Mouse (Mus musculus): ENCODE data around the gene Trpm3. TPM values are rescaled to one million over a fixed set of nuclear protein-coding genes. Genes with fewer than 3 reads are reported as not detected.

Gene Trpm3
- polyA plus RNA-seq, 1 experiment from 2014 or later, result 1.8 TPM

DNA sequence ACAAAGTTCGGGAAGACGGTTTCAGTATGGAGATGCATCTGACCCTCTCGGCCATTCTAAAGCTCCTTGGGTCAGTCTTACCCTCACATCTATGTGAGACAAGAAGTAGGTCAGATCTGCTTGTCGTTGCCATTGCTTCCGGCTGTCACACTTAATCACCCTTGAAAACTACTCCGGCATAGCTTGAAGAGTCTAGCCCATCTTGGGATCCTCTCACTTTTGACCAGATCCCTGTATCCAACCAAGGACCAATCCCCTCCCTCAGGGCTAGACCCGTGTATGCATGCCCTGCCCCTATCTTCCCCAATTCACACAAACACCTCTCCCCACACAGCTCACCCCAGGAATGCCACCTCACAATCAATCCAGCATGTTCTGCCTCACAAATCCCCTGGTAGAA lies 867.0 kb downstream of the Trpm3 start:
- H3K4me3 ChIP-seq (ENCODE audit: low read depth, low read length), result no peak overlapping the region
- no peaks in the 10 kb centered on the region for H3K4me1 ChIP-seq (ENCODE audit: control insufficient read depth, insufficient read depth, low read length)
- no peaks in the 10 kb centered on the region for H3K27me3 ChIP-seq (ENCODE audit: control insufficient read depth, insufficient read depth, low read length)
- ATAC-seq (replicated peaks; ENCODE audit: insufficient number of reproducible peaks, low FRiP score, low TSS enrichment), result no peak
- 81% methylated on average over 7 of the region's 7 CpGs for WGBS (ENCODE audit: insufficient replicate concordance)
- H3K4me2 ChIP-seq, result no peak overlapping the region
- no peaks in the 10 kb centered on the region for H3K36me3 ChIP-seq (ENCODE audit: control insufficient read depth, insufficient read depth, low read length)
- no peak overlapping the region for H3K9ac ChIP-seq (ENCODE audit: low read depth, low read length)
- no peak overlapping the region for H3K27ac ChIP-seq (ENCODE audit: low read depth, low read length)
- no peaks in the 10 kb centered on the region for H3K9me3 ChIP-seq (replicated peaks; ENCODE audit: control insufficient read depth, low read length)

DNA sequence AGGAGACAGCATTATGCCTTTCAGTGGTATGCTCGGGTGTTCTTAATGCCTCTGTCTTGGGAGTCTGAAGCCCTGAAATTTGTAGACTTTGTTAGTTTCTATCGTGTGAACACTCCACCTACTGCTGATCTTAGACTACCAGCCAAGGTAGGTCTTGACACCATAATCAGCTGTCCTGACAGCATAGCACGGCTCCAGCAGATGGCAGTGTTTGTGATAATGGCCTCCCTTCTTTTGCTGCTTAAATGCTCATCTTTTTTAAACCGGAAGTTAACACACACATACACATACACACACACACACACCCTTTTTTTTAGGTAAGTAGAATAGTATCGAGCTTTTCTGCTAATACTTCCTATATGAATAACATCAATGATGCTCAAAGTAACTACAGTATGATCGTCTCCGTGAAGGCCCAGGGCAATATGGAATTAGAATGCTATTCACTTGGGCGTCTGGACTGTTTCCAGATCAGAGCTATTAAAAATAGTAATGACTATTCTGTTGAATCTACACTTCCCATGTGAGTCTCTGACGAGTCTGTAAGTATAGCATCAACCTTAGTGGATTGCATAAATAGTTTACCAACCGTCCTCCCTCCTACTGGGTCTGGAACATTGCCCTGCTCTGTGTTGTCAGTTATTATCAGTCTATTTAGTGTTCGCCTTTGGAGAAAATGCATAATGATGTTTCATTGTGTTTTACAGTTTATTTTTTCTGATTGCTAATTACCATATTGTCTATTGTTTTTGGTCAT lies 867.8 kb downstream of the Trpm3 start:
- no peaks in the 10 kb centered on the region for H3K27me3 ChIP-seq (ENCODE audit: control insufficient read depth, insufficient read depth, low read length)

DNA sequence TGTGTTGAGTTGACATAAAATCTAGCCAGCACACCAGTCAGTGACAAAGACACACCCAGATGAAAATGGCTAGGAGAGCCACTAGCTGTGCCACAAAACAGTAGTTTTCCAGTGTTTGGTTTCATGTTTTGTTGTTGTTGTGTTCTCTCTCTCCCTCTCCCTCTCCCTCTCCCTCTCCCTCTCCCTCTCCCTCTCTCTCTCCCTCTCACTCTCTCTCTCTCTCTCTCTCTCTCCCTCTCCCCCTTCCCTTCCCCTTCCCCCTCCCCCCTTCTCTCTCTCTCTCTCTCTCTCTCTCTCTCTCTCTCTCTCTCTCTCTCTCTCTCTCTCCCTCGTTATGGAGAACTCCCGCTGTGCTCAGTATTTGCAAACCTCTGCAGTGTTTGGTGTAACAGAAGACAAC lies 874.8 kb downstream of the Trpm3 start:
- Histone ChIP-seq H3K36me3 (ENCODE audit: control insufficient read depth, insufficient read depth, low read length) (no peaks in the 10 kb centered on the region), H3K27me3 (ENCODE audit: control insufficient read depth, insufficient read depth, low read length) (no peaks in the 10 kb centered on the region), H3K9me3 (replicated peaks; ENCODE audit: control insufficient read depth, low read length) (no peaks in the 10 kb centered on the region), H3K4me3 (ENCODE audit: low read depth, low read length) (no peak overlapping the region), H3K9ac (ENCODE audit: low read depth, low read length) (no peak overlapping the region), H3K27ac (ENCODE audit: low read depth, low read length) (no peak overlapping the region), H3K4me2 (no peak overlapping the region), H3K4me1 (ENCODE audit: control insufficient read depth, insufficient read depth, low read length) (no peaks in the 10 kb centered on the region)
- WGBS (ENCODE audit: insufficient replicate concordance), result no CpG with 5 or more reads among the region's 2 CpGs
- no peak for ATAC-seq (replicated peaks; ENCODE audit: insufficient number of reproducible peaks, low FRiP score, low TSS enrichment)

More for the DNA sequence above, 867.8 kb downstream of the Trpm3 start:
- Histone ChIP-seq H3K27ac (ENCODE audit: low read depth, low read length) (no peak overlapping the region), H3K9me3 (replicated peaks; ENCODE audit: control insufficient read depth, low read length) (no peaks in the 10 kb centered on the region), H3K4me1 (ENCODE audit: control insufficient read depth, insufficient read depth, low read length) (no peaks in the 10 kb centered on the region), H3K4me2 (no peak overlapping the region), H3K9ac (ENCODE audit: low read depth, low read length) (no peak overlapping the region), H3K36me3 (ENCODE audit: control insufficient read depth, insufficient read depth, low read length) (no peaks in the 10 kb centered on the region), H3K4me3 (ENCODE audit: low read depth, low read length) (no peak overlapping the region)
- 68% methylated on average over 11 of the region's 11 CpGs for WGBS (ENCODE audit: insufficient replicate concordance)
- no peak for ATAC-seq (replicated peaks; ENCODE audit: insufficient number of reproducible peaks, low FRiP score, low TSS enrichment)

DNA sequence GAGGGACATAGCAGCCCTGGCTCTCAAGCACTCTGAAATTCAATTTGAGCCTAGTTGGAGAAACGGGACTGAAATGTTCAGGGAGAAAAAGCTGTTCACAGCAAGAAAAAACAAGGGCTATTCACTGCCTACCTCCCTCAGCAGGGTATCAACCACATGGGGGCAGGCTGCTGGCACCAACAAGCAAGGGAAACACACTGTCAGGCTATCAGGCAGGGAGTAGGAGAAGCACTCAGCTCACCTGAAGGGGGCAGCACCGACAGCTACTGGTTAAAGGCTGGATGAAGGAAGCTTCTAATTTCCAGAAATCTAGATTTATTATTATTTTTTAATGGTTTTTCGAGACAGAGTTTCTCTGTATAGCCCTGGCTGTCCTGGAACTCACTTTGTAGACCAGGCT lies 876.7 kb downstream of the Trpm3 start:
- no peak overlapping the region for H3K4me3 ChIP-seq (ENCODE audit: low read depth, low read length)
- no peak overlapping the region for H3K27ac ChIP-seq (ENCODE audit: low read depth, low read length)
- H3K4me1 ChIP-seq (ENCODE audit: control insufficient read depth, insufficient read depth, low read length), result no peaks in the 10 kb centered on the region
- no peaks in the 10 kb centered on the region for H3K27me3 ChIP-seq (ENCODE audit: control insufficient read depth, insufficient read depth, low read length)
- H3K4me2 ChIP-seq, result no peak overlapping the region
- no peak for ATAC-seq (replicated peaks; ENCODE audit: insufficient number of reproducible peaks, low FRiP score, low TSS enrichment)
- no peaks in the 10 kb centered on the region for H3K36me3 ChIP-seq (ENCODE audit: control insufficient read depth, insufficient read depth, low read length)
- H3K9ac ChIP-seq (ENCODE audit: low read depth, low read length), result no peak overlapping the region
- no peaks in the 10 kb centered on the region for H3K9me3 ChIP-seq (replicated peaks; ENCODE audit: control insufficient read depth, low read length)
- WGBS (ENCODE audit: insufficient replicate concordance), result 55% methylated on average over 3 of the region's 3 CpGs

DNA sequence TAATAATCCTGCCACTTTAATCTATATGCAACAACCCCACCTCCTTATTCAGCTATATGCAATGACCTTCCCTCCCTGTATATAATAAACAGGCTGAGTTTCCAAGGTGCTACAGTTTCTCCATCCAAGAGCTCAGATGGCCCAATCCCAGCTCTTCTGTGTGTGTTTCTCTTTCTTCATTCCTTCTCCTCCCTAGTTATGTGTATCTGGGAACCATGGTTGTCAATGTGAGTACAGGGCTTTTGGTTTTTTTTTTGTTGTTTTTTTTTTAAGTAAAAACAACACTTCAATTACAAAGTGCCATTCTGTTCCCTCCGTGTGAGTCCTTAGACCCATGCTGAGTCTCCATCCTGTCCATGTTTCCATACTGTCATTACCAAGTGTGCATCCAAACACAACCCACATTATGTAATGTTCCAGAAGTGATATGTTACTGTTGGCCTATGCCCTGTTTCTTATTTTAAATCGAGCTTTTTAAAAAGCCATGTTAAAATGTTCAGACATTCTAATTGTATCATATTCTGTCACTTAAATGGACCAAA lies 879.4 kb downstream of the Trpm3 start:
- Histone ChIP-seq H3K36me3 (ENCODE audit: control insufficient read depth, insufficient read depth, low read length) (no peaks in the 10 kb centered on the region), H3K9ac (ENCODE audit: low read depth, low read length) (no peak overlapping the region), H3K4me1 (ENCODE audit: control insufficient read depth, insufficient read depth, low read length) (no peaks in the 10 kb centered on the region), H3K4me3 (ENCODE audit: low read depth, low read length) (no peak overlapping the region), H3K27ac (ENCODE audit: low read depth, low read length) (no peak overlapping the region), H3K4me2 (no peak overlapping the region), H3K9me3 (replicated peaks; ENCODE audit: control insufficient read depth, low read length) (no peaks in the 10 kb centered on the region), H3K27me3 (ENCODE audit: control insufficient read depth, insufficient read depth, low read length) (no peaks in the 10 kb centered on the region)
- no peak for ATAC-seq (replicated peaks; ENCODE audit: insufficient number of reproducible peaks, low FRiP score, low TSS enrichment)
- 63% methylated on average over 2 of the region's 2 CpGs for WGBS (ENCODE audit: insufficient replicate concordance)

DNA sequence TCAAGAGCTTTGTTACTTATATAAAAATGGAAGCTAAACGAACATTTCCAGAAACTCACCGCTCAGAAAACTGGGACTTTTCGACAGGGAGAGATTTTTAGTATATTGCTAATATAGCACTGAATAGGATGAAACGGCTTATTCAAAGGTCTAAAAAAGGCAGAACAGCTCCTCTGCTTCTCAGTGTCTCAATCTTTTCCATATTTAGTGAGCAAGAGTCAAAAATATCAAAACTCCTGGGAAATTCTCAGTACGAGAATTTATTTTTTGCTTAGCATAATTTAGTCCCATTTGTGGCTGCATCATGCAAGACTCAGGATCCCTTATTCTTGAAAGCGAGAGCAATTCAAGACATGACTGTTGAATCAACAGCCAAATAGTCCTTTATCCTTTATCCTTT lies 884.1 kb downstream of the Trpm3 start:
- H3K4me1 ChIP-seq (ENCODE audit: control insufficient read depth, insufficient read depth, low read length), result 0 out of 2 replicates have a peak, but pooled peaks cover 2% of the 10 kb centered on the region
- no peak overlapping the region for H3K4me3 ChIP-seq (ENCODE audit: low read depth, low read length)
- H3K36me3 ChIP-seq (ENCODE audit: control insufficient read depth, insufficient read depth, low read length), result no peaks in the 10 kb centered on the region
- H3K27ac ChIP-seq (ENCODE audit: low read depth, low read length), result no peak overlapping the region
- H3K9ac ChIP-seq (ENCODE audit: low read depth, low read length), result no peak overlapping the region
- WGBS (ENCODE audit: insufficient replicate concordance), result 86% methylated on average over 6 of the region's 6 CpGs
- no peaks in the 10 kb centered on the region for H3K9me3 ChIP-seq (replicated peaks; ENCODE audit: control insufficient read depth, low read length)
- H3K4me2 ChIP-seq, result no peak overlapping the region
- no peak for ATAC-seq (replicated peaks; ENCODE audit: insufficient number of reproducible peaks, low FRiP score, low TSS enrichment)
- no peaks in the 10 kb centered on the region for H3K27me3 ChIP-seq (ENCODE audit: control insufficient read depth, insufficient read depth, low read length)

GRCm38 (mm10) chr19:23023316-23023960 lies 884.6 kb downstream of the Trpm3 start:
- no peak overlapping the region for H3K4me2 ChIP-seq
- H3K9ac ChIP-seq (ENCODE audit: low read depth, low read length), result no peak overlapping the region
- no peak for ATAC-seq (replicated peaks; ENCODE audit: insufficient number of reproducible peaks, low FRiP score, low TSS enrichment)
- 0 out of 2 replicates have a peak, but pooled peaks cover 2% of the 10 kb centered on the region for H3K4me1 ChIP-seq (ENCODE audit: control insufficient read depth, insufficient read depth, low read length)
- H3K27me3 ChIP-seq (ENCODE audit: control insufficient read depth, insufficient read depth, low read length), result no peaks in the 10 kb centered on the region
- 79% methylated on average over 7 of the region's 7 CpGs for WGBS (ENCODE audit: insufficient replicate concordance)
- no peaks in the 10 kb centered on the region for H3K36me3 ChIP-seq (ENCODE audit: control insufficient read depth, insufficient read depth, low read length)
- H3K4me3 ChIP-seq (ENCODE audit: low read depth, low read length), result no peak overlapping the region
- H3K27ac ChIP-seq (ENCODE audit: low read depth, low read length), result no peak overlapping the region
- H3K9me3 ChIP-seq (replicated peaks; ENCODE audit: control insufficient read depth, low read length), result no peaks in the 10 kb centered on the region

DNA sequence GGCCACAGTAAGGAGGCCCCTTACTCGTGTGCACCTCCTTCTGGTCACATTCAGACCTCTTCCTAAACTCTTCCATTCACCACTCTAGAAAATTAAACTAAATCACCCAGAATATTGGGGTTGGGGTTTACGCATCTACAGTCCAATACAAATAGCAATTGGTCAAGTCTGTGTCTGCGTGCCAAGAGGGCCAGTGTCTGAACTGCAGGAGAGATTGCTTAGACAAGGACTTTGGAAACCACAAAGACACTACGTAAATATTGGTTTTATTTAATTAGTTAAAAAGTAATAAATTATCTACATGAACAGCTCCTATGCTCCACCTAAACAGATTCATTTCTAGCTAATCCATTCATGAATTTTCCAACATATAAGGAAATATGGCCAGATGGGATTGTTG lies 886.0 kb downstream of the Trpm3 start:
- no peak overlapping the region for H3K9ac ChIP-seq (ENCODE audit: low read depth, low read length)
- H3K4me2 ChIP-seq, result no peak overlapping the region
- no peak overlapping the region for H3K4me3 ChIP-seq (ENCODE audit: low read depth, low read length)
- WGBS (ENCODE audit: insufficient replicate concordance), result 80% methylated on average over 4 of the region's 4 CpGs
- H3K27me3 ChIP-seq (ENCODE audit: control insufficient read depth, insufficient read depth, low read length), result no peaks in the 10 kb centered on the region
- 0 out of 2 replicates have a peak, but pooled peaks cover 2% of the 10 kb centered on the region for H3K4me1 ChIP-seq (ENCODE audit: control insufficient read depth, insufficient read depth, low read length)
- no peak overlapping the region for H3K27ac ChIP-seq (ENCODE audit: low read depth, low read length)
- H3K36me3 ChIP-seq (ENCODE audit: control insufficient read depth, insufficient read depth, low read length), result no peaks in the 10 kb centered on the region
- no peaks in the 10 kb centered on the region for H3K9me3 ChIP-seq (replicated peaks; ENCODE audit: control insufficient read depth, low read length)
- ATAC-seq (replicated peaks; ENCODE audit: insufficient number of reproducible peaks, low FRiP score, low TSS enrichment), result no peak
